Mouse (Mus musculus) monocyte, adult 5-6 weeks (primary cell): ENCODE measurements at regions not wholly inside any gene's neighbourhood (a gene's known extent, or its start where the extent isn't known, plus 50 kb on each side); places are given as distances from the start of the nearest gene placed in this dataset.

Experiments
- ATAC-seq: fragments of 153-309, 156-312 bp; replicated peaks from 2 replicates; pipeline ENCODE4 v1.8.0; 2017; ENCODE audit warnings: mild to moderate bottlenecking; ENCODE audit not compliant: low TSS enrichment, insufficient number of reproducible peaks, severe bottlenecking, poor library complexity, low FRiP score

DNA sequence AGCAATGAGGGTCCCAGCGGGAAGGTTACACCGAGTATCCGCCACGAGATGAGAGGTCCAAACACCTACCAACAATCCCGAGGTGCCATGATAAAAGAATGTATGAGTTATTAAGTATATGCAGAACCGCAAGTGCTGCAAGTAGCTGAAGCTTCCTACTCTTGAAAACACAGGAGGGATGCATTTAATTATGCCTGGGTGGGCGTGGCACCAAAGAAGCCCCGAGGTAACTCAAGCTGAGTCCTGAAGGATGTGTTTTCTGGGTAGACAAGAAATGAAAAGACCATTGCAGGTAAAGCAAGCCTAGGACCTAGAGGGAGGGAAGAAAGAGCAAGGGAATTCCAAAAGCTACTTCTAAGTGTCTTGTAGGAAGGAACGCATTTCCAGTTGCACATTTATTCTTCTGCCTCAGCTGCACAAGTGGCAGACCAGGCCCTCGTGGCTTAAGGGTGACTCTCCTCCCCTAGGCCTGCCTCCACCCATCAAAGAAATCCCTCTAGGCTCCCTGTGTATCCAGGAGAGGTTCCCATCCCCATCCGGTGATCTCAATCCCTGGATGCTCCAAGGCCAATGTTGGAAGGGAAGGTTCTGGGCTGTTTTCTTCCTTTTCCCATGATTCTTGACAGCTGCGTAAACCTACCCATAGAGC is 104.2 kb upstream of the Mgme1 start:
- no peak for ATAC-seq

- no peak for ATAC-seq
These were observed 100.8 kb upstream of the Mgme1 start for GRCm38 (mm10) chr2:144169576-144170178.

GRCm38 (mm10) chr2:144172100-144172770 is 98.2 kb upstream of the Mgme1 start:
- no peak for ATAC-seq

- no peak for ATAC-seq
These were observed 96.9 kb upstream of the Mgme1 start for GRCm38 (mm10) chr2:144173358-144174106.

GRCm38 (mm10) chr2:144174366-144175035 is 96.0 kb upstream of the Mgme1 start:
- no peak for ATAC-seq

- ATAC-seq: no peak
These were observed 93.8 kb upstream of the Mgme1 start for GRCm38 (mm10) chr2:144176508-144177170.

- no peak for ATAC-seq
These were observed 93.2 kb upstream of the Mgme1 start for GRCm38 (mm10) chr2:144177268-144177667.

- ATAC-seq: no peak
These were observed 92.5 kb upstream of the Mgme1 start for GRCm38 (mm10) chr2:144177920-144178319.

GRCm38 (mm10) chr2:144182108-144182507 is 88.4 kb upstream of the Mgme1 start:
- no peak for ATAC-seq

DNA sequence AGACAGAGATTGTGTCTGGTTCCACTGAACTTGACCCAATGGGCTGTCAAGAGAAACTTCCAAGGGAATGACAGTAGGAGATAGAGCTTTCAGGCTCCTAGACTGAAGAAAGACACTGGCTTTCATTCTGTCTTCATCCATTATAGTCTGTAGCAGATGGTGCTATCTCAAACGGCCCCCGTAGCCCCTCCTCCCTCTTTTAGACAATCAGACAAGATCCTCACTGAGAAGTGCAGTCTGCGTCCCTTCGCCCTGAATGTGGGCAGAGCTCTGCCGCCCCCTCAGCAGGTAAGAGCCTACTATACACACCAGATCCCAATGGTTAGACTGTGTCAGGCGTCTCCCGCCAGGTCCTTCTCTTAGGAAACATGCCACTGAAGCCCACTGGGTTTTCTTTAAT is 87.9 kb upstream of the Mgme1 start:
- ATAC-seq: no peak

- no peak for ATAC-seq
These were observed 87.0 kb upstream of the Mgme1 start for GRCm38 (mm10) chr2:144183371-144183944.

DNA sequence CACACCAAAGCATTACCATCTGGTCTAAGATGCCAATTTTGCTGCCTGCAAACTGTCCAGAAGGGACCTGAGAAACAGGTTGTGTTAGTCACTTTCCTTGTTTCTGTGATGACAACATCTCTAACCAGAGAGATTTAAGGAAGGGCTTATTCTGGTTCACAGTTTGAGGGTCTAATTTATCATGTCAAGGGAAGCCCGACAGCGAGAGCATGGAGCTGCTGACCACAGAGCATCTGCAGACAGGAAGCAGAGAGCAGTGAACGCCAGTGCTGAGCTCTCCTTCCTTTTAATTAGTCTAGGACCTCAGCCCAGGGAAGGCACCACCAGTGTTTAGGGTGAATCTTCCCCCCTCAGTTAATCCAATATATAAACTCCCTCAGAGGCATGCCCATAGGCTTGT is 85.3 kb upstream of the Mgme1 start:
- ATAC-seq: no peak

- no peak for ATAC-seq
These were observed 84.0 kb upstream of the Mgme1 start for GRCm38 (mm10) chr2:144186426-144186825.

DNA sequence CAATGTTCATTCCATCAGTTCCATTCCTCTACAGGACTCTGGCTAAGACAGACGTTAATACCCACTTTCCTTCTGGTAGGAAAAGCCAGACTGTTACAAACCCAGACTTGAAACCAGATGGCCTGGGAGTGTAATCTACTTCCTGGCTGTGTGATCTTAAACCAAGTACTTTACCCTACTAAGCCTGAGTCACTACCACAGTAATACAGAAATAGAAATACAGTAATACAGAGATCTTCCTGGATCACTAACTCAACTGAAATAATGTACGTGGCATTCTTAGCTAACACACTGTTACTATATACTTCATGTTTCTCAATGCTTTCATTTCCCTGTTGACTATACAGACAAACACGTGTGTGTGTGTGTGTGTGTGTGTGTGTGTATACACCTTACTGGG is 82.4 kb upstream of the Mgme1 start:
- peak; percentile 76 for ATAC-seq

GRCm38 (mm10) chr2:144188485-144188884 is 82.0 kb upstream of the Mgme1 start:
- ATAC-seq: no peak

DNA sequence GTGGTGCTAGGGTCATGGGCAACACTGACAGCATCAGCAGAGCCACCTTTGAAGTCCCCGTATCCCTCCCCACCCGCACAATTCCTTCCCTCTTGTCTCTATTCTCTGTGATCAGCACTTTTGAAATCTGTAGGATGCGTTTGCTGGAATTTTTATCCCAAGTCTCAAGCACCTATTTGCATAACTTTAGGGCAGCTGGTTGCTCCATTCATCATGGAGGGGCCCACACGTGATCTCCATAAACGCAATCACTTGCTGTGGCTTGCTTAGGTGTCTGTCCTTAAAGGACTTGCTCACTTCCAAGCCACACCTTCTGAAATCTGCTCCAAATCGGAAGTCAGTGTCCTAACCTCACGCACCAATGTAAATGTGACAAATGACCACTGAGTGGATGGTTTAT is 80.7 kb upstream of the Mgme1 start:
- ATAC-seq: no peak

GRCm38 (mm10) chr2:144191018-144191417 is 79.4 kb upstream of the Mgme1 start:
- no peak for ATAC-seq

GRCm38 (mm10) chr2:144191707-144192106 is 78.8 kb upstream of the Mgme1 start:
- no peak for ATAC-seq
